Mouse (Mus musculus) hindbrain, embryonic 10.5 days (tissue): ENCODE results near the gene Cds1. TPM values are rescaled to one million over a fixed set of nuclear protein-coding genes. Genes with fewer than 3 reads are reported as not detected.

Experiments used
- DNase-seq: peaks from one replicate; pipeline ENCODE4 v3.0.0-alpha.2; 2017; ENCODE audit warnings: low spot score
- H3K27ac ChIP-seq: fragments of 300-500 bp; sonication (generic); 2 replicates; pipeline ENCODE4 v1.5.1; 2016; ENCODE audit warnings: mild to moderate bottlenecking, moderate library complexity
- H3K27me3 ChIP-seq: fragments of 300-500 bp; sonication (generic); 2 replicates; pipeline ENCODE4 v1.6.1; 2016; ENCODE audit warnings: mild to moderate bottlenecking; ENCODE audit not compliant: poor library complexity, insufficient read depth, severe bottlenecking
- H3K36me3 ChIP-seq: fragments of 300-500 bp; sonication (generic); 2 replicates; pipeline ENCODE4 v1.6.1; 2016; ENCODE audit warnings: mild to moderate bottlenecking, moderate library complexity
- H3K4me1 ChIP-seq: fragments of 300-500 bp; sonication (generic); replicated peaks from 2 replicates; pipeline ENCODE4 v1.6.1; 2016; ENCODE audit warnings: mild to moderate bottlenecking
- H3K4me3 ChIP-seq: fragments of 300-500 bp; sonication (generic); 2 replicates; pipeline ENCODE4 v1.5.1; 2016; ENCODE audit warnings: mild to moderate bottlenecking, moderate library complexity
- H3K9me3 ChIP-seq: fragments of 300-500 bp; sonication (generic); 2 replicates; pipeline ENCODE4 v1.6.1; 2016; ENCODE audit warnings: mild to moderate bottlenecking, moderate library complexity
- WGBS: fragments of 180-500 bp; shearing (Covaris S2); methylation state at CpG from one replicate; pipeline ENCODE4 v1.1.7; 2016; 5-methylcytosine and 5-hydroxymethylcytosine counted together
- polyA plus RNA-seq: library from polyadenylated mRNA; unstranded; fragments of >200 nt; fragmentation: Nextera tagmentation; extraction: Ambion mirVana; gene quantifications from 2 replicates; pipeline ENCODE4 v1.2.1, GENCODE M21; 2016

Cds1 gene
- polyA plus RNA-seq, 1 experiment from 2014 or later = 1.2 TPM

- H3K4me3 ChIP-seq = no peak overlapping the region
- DNase-seq = no peak
- H3K9me3 ChIP-seq = no peaks in the 10 kb centered on the region
- H3K36me3 ChIP-seq = no peaks in the 10 kb centered on the region
- H3K27me3 ChIP-seq = peaks cover 17% of the 10 kb centered on the region
- no peaks in the 10 kb centered on the region for H3K4me1 ChIP-seq
- H3K27ac ChIP-seq = no peak overlapping the region
Measured at GRCm38 (mm10) chr5:101757669-101758068, 7.3 kb upstream of the Cds1 start.

GRCm38 (mm10) chr5:101761685-101762084 lies 3.2 kb upstream of the Cds1 start:
- H3K27ac ChIP-seq = no peak overlapping the region
- H3K4me3 ChIP-seq = no peak overlapping the region
- H3K27me3 ChIP-seq = peaks cover 58% of the 10 kb centered on the region
- WGBS = 76% methylated on average over 4 of the region's 4 CpGs
- no peaks in the 10 kb centered on the region for H3K9me3 ChIP-seq
- peaks cover 17% of the 10 kb centered on the region for H3K4me1 ChIP-seq
- no peaks in the 10 kb centered on the region for H3K36me3 ChIP-seq
- DNase-seq = no peak

- Histone ChIP-seq H3K27me3 (peaks cover 74% of the 10 kb centered on the region), H3K4me1 (peaks cover 17% of the 10 kb centered on the region)
- WGBS = 13% methylated on average over 2 of the region's 2 CpGs
Measured at GRCm38 (mm10) chr5:101763571-101763970, 1.4 kb upstream of the Cds1 start.

GRCm38 (mm10) chr5:101765390-101765901 lies 516 bp downstream of the Cds1 start:
- H3K27me3 ChIP-seq = peaks cover 87% of the 10 kb centered on the region
- H3K4me1 ChIP-seq = peaks cover 17% of the 10 kb centered on the region
- H3K27ac ChIP-seq = peak overlapping the region; percentile 53
- no peaks in the 10 kb centered on the region for H3K9me3 ChIP-seq
- no peaks in the 10 kb centered on the region for H3K36me3 ChIP-seq
- H3K4me3 ChIP-seq = peak overlapping the region; percentile 69
- WGBS = 1% methylated on average over 43 of the region's 45 CpGs
- peak; percentile 47 for DNase-seq

More at GRCm38 (mm10) chr5:101763571-101763970, 1.4 kb upstream of the Cds1 start:
- Histone ChIP-seq H3K9me3 (no peaks in the 10 kb centered on the region), H3K4me3 (no peak overlapping the region), H3K36me3 (no peaks in the 10 kb centered on the region), H3K27ac (no peak overlapping the region)
- DNase-seq = no peak

GRCm38 (mm10) chr5:101766248-101766647 lies 1.3 kb downstream of the Cds1 start:
- peaks cover 17% of the 10 kb centered on the region for H3K4me1 ChIP-seq
- WGBS = 38% methylated on average over 6 of the region's 6 CpGs
- DNase-seq = no peak
- H3K36me3 ChIP-seq = no peaks in the 10 kb centered on the region
- H3K4me3 ChIP-seq = no peak overlapping the region
- peaks cover 86% of the 10 kb centered on the region for H3K27me3 ChIP-seq
- no peak overlapping the region for H3K27ac ChIP-seq
- H3K9me3 ChIP-seq = no peaks in the 10 kb centered on the region

- no peak overlapping the region for H3K27ac ChIP-seq
- no peaks in the 10 kb centered on the region for H3K9me3 ChIP-seq
- H3K4me3 ChIP-seq = no peak overlapping the region
- no peaks in the 10 kb centered on the region for H3K36me3 ChIP-seq
- peaks cover 78% of the 10 kb centered on the region for H3K27me3 ChIP-seq
- H3K4me1 ChIP-seq = peaks cover 17% of the 10 kb centered on the region
- no peak for DNase-seq
- 68% methylated on average over 5 of the region's 5 CpGs for WGBS
Measured at GRCm38 (mm10) chr5:101767086-101767485, 2.2 kb downstream of the Cds1 start.

- no peak overlapping the region for H3K27ac ChIP-seq
- no peaks in the 10 kb centered on the region for H3K9me3 ChIP-seq
- H3K27me3 ChIP-seq = peaks cover 74% of the 10 kb centered on the region
- peaks cover 17% of the 10 kb centered on the region for H3K4me1 ChIP-seq
- WGBS = 72% methylated on average over 6 of the region's 6 CpGs
- H3K4me3 ChIP-seq = no peak overlapping the region
- H3K36me3 ChIP-seq = no peaks in the 10 kb centered on the region
- DNase-seq = no peak
Measured at GRCm38 (mm10) chr5:101767486-101767885, 2.6 kb downstream of the Cds1 start.

- no peak overlapping the region for H3K4me3 ChIP-seq
- no peak for DNase-seq
Measured at GRCm38 (mm10) chr5:101768558-101768957, 3.6 kb downstream of the Cds1 start.

GRCm38 (mm10) chr5:101772621-101773020 lies 7.7 kb downstream of the Cds1 start:
- no peaks in the 10 kb centered on the region for H3K4me1 ChIP-seq
- DNase-seq = no peak
- peaks cover 23% of the 10 kb centered on the region for H3K27me3 ChIP-seq
- no peaks in the 10 kb centered on the region for H3K9me3 ChIP-seq
- H3K36me3 ChIP-seq = no peaks in the 10 kb centered on the region
- H3K27ac ChIP-seq = no peak overlapping the region
- 89% methylated on average over 9 of the region's 9 CpGs for WGBS
- no peak overlapping the region for H3K4me3 ChIP-seq

More at GRCm38 (mm10) chr5:101768558-101768957, 3.6 kb downstream of the Cds1 start:
- WGBS = 85% methylated on average over 7 of the region's 7 CpGs
- Histone ChIP-seq H3K36me3 (no peaks in the 10 kb centered on the region), H3K27me3 (peaks cover 63% of the 10 kb centered on the region), H3K9me3 (no peaks in the 10 kb centered on the region), H3K4me1 (peaks cover 17% of the 10 kb centered on the region), H3K27ac (no peak overlapping the region)

- Histone ChIP-seq H3K36me3 (no peaks in the 10 kb centered on the region), H3K27ac (no peak overlapping the region), H3K9me3 (no peaks in the 10 kb centered on the region), H3K4me1 (no peaks in the 10 kb centered on the region), H3K4me3 (no peak overlapping the region), H3K27me3 (no peaks in the 10 kb centered on the region)
- DNase-seq = no peak
- 88% methylated on average over 8 of the region's 8 CpGs for WGBS
Measured at GRCm38 (mm10) chr5:101775262-101775661, 10.3 kb downstream of the Cds1 start.

- H3K36me3 ChIP-seq = no peaks in the 10 kb centered on the region
- no peak for DNase-seq
- H3K4me3 ChIP-seq = no peak overlapping the region
- no peaks in the 10 kb centered on the region for H3K4me1 ChIP-seq
- no peaks in the 10 kb centered on the region for H3K27me3 ChIP-seq
- WGBS = 85% methylated on average over 8 of the region's 8 CpGs
- no peak overlapping the region for H3K27ac ChIP-seq
- no peaks in the 10 kb centered on the region for H3K9me3 ChIP-seq
Measured at GRCm38 (mm10) chr5:101776528-101776927, 11.6 kb downstream of the Cds1 start.

- no peaks in the 10 kb centered on the region for H3K9me3 ChIP-seq
- no peaks in the 10 kb centered on the region for H3K27me3 ChIP-seq
- DNase-seq = no peak
- no peak overlapping the region for H3K4me3 ChIP-seq
- H3K27ac ChIP-seq = no peak overlapping the region
- no peaks in the 10 kb centered on the region for H3K36me3 ChIP-seq
- H3K4me1 ChIP-seq = no peaks in the 10 kb centered on the region
- 89% methylated on average over 15 of the region's 15 CpGs for WGBS
Measured at GRCm38 (mm10) chr5:101779376-101779863, 14.5 kb downstream of the Cds1 start.

- 88% methylated on average over 4 of the region's 4 CpGs for WGBS
- Histone ChIP-seq H3K27me3 (no peaks in the 10 kb centered on the region), H3K9me3 (no peaks in the 10 kb centered on the region), H3K27ac (no peak overlapping the region), H3K4me3 (no peak overlapping the region), H3K4me1 (peaks cover 6% of the 10 kb centered on the region), H3K36me3 (no peaks in the 10 kb centered on the region)
- no peak for DNase-seq
Measured at GRCm38 (mm10) chr5:101780918-101781317, 16.0 kb downstream of the Cds1 start.

- no peak overlapping the region for H3K4me3 ChIP-seq
- 87% methylated on average over 3 of the region's 3 CpGs for WGBS
- H3K9me3 ChIP-seq = no peaks in the 10 kb centered on the region
- peaks cover 11% of the 10 kb centered on the region for H3K4me1 ChIP-seq
- H3K27ac ChIP-seq = no peak overlapping the region
- no peaks in the 10 kb centered on the region for H3K27me3 ChIP-seq
- H3K36me3 ChIP-seq = no peaks in the 10 kb centered on the region
- DNase-seq = no peak
Measured at GRCm38 (mm10) chr5:101784328-101784727, 19.4 kb downstream of the Cds1 start.
